Mouse (Mus musculus): ENCODE measurements around the gene Slc17a6. TPM values are rescaled to one million over a fixed set of nuclear protein-coding genes. Genes with fewer than 3 reads are reported as not detected.
"Not testable (repeated sequence)": the region's sequence is repeated elsewhere in the genome, so short reads cannot be mapped to it uniquely, and the experiment has no call there.

Gene Slc17a6
- polyA plus RNA-seq, 1 experiment from 2014 or later, result 5.4 TPM

DNA sequence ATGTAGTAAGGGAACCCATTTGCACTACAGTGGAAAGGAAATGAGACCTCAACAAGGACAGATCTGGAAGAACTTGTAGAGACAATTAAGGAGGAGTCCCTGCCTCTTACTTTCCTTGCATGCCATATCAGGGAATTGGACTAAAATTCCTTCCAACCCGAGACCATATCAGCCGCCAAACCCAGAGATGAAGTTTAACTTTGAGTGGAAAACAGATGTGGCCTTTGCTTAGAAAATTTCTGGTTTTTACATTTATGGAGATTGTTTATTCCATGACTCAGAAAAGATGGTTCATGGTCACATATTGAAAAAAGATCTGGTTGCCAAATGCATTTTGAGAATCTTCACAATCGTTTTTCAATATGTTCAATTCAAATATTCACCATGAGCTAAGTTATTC lies 87.7 kb downstream of the Slc17a6 start:
- Histone ChIP-seq H3K27me3 (replicated peaks; ENCODE audit: low read depth, poor library complexity, severe bottlenecking) (no peaks in the 10 kb centered on the region), H3K4me1 (0 out of 2 replicates have a peak, but pooled peaks cover 3% of the 10 kb centered on the region), H3K9me3 (no peaks in the 10 kb centered on the region), H3K4me3 (no peak overlapping the region), H3K27ac (replicated peaks) (no peak overlapping the region), H3K36me3 (replicated peaks) (no peaks in the 10 kb centered on the region)
- WGBS, result 78% methylated on average over 3 of the region's 3 CpGs
- DNase-seq (ENCODE audit: low spot score), result no peak

GRCm38 (mm10) chr7:51710346-51710745 lies 88.5 kb downstream of the Slc17a6 start:
- H3K4me3 ChIP-seq; H3K9me3 ChIP-seq; H3K27ac ChIP-seq (replicated peaks); H3K36me3 ChIP-seq (replicated peaks); H3K27me3 ChIP-seq (replicated peaks; ENCODE audit: low read depth, poor library complexity, severe bottlenecking); DNase-seq (ENCODE audit: low spot score); H3K4me1 ChIP-seq: not testable (repeated sequence)
- WGBS, result 75% methylated on average over 3 of the region's 3 CpGs

DNA sequence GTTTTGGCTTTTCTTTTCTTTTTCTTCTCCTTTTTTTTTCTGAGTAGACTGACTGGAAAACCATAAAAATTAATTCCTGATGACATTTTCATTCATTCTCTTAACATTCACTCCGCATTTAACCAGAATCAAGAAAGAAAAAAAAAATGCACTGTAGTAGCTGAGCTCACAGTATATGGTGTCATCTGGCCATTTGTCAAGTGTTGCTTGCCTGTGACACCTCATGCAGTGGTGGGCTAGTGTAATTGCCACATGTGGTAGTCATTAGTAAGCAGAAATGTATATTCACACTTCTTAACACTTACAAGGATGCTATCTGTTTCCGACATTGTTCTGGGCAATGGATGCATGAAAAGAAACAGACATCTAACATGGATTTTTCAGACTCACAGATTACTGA lies 94.0 kb downstream of the Slc17a6 start:
- H3K4me3 ChIP-seq, result no peak overlapping the region
- 80% methylated on average over 2 of the region's 2 CpGs for WGBS

More for the DNA sequence above, 94.0 kb downstream of the Slc17a6 start:
- no peaks in the 10 kb centered on the region for H3K36me3 ChIP-seq (replicated peaks)
- no peaks in the 10 kb centered on the region for H3K9me3 ChIP-seq
- H3K27me3 ChIP-seq (replicated peaks; ENCODE audit: low read depth, poor library complexity, severe bottlenecking), result no peaks in the 10 kb centered on the region
- no peaks in the 10 kb centered on the region for H3K4me1 ChIP-seq
- no peak overlapping the region for H3K27ac ChIP-seq (replicated peaks)
- DNase-seq (ENCODE audit: low spot score), result no peak

Other genes starting within 250 kb of the Slc17a6 start
- 0.05 and 0.13 TPM in 2 replicates for gene Ano5, start 111.0 kb upstream of the Slc17a6 start, polyA plus RNA-seq (2016; fragmentation: Nextera tagmentation; extraction: Ambion mirVana)
- gene Gas2, start 240.0 kb downstream of the Slc17a6 start, polyA plus RNA-seq (2016; fragmentation: Nextera tagmentation; extraction: Ambion mirVana), result 28.2 and 30.1 TPM in 2 replicates
- 10.0 and 10.1 TPM in 2 replicates for gene Fancf, start 240.3 kb downstream of the Slc17a6 start, polyA plus RNA-seq (2016; fragmentation: Nextera tagmentation; extraction: Ambion mirVana)

All from embryonic facial prominence, embryonic 10.5 days (tissue).